Mouse (Mus musculus) layer of hippocampus, adult 18-20 months (tissue): ENCODE data around the gene Crybb1. TPM values are rescaled to one million over a fixed set of nuclear protein-coding genes. Genes with fewer than 3 reads are reported as not detected.

Source experiments
- DNase-seq, 2 experiments: peaks; one replicate each; pipeline ENCODE4 v3.0.0; 2022; ENCODE audit warnings: low spot score in 2 of 2
- total RNA-seq, 2 experiments: library from RNA; stranded (reverse); gene quantifications; 2 replicates each; pipeline ENCODE4 v1.2.3; 2021

Gene Crybb1
- total RNA-seq, 2 experiments from 2014 or later, result 8.5 to 9.2 TPM

GRCm38 (mm10) chr5:112300721-112301308 lies 45.2 kb downstream of the Crybb1 start:
- DNase-seq, result peak in 1 of 2 experiments; percentile 79

DNA sequence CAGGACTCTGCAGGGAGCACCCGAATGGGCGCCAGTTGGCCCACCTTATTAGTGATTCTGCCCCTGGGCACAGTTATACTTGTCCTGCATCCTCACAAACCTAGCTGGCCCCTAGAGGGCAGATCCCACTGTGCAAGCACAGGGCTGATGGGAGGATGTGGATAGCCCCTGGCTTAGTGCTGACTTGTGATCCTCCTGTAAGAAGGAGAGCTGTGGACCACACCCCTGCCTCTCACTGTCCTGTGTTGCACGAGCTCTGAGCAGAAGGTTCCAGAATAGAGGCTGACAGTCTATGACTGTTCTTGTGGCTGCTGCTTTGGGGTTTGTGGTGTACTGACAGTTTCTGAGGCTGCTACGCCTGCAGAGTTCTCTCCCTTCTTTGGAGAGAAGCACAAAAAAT lies 46.1 kb downstream of the Crybb1 start:
- no peak for DNase-seq

DNA sequence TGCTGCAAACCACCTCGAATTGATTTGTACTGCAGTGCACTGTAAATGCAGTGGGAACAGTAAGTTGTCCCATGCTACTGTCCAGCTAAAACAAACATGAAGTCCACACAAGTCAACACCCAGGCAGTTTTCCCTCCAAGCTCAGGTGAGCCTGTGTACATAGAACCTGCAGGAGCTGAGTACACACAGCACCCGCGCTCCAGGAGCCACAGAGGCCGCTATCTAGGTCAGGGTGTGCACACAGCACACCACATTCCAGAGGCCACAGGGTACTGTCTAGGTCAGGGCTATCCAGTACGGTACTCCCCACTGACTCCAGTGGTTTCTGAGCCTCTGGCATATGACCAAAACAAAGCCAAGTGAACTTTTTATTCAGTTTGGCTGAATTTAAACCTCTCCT lies 46.7 kb downstream of the Crybb1 start:
- no peak for DNase-seq

DNA sequence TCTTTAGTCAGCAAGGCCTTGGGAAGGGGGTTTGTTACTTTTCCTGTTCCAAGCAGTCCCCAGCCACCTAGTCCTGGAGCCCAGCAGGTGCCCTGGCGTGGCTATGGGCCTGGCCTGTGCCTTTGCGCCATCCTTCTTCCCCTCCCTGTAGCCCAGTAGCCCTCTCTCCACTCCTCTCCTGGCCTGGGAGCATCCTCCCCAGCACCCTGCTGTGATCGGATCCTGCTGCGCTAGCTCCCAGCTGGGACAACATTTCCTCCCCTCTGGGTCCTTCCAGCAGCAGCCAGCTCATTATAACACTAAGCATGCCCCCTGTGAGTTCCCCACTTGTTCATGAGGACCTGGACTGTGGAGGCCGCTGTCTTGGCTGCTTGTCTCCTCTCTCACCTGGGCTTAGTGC lies 50.2 kb downstream of the Crybb1 start:
- DNase-seq, result no peak

DNA sequence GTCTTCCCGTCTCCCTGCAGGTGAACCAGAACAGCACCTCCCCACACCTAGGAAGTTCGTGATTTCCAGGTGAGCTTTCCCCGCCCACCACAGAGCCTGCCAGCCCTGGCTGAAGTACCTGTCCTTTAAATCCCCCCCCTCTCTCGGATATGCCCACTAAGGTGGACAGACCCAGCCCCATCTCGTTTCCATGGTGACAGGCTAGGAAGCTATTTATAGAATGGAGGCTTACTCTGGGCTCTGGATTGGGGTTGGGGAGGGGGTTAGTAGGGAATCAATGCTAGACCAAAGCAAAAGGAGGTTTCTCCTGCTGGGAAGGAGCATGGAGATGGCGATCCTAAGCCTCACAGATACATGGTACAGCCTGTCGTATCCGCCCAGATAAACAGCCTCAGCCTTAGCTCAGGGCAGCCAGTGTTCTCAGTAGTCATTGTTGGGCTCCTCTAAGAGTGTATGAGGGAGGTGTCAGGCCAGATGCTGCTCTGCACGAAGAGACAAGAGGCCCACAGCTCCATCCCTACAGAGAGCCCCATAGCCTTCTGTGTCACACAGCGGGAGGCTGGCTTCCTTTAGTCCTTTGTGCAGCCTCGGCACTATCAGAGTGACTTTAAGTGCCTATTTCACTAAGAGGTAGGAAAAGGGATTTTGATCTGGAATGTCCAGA lies 57.7 kb downstream of the Crybb1 start:
- no peak for DNase-seq

DNA sequence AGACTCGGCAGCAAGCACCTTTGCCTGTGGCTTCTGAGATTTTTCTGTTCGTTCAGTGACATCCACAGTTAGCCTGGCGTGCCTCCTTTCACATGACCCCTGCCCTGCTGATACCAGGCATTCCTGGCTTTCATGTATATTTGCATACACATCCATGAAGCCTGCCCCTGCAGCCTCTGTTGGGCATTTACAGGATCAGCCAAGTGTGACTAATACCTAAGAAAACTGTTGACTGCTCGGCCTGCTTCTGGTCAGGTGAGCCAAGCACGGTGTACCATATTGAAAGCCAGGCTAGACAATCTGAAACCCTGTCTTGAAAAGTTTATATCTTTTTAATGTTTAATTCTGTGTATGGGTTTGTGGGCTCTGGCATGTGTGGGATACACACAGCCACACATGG lies 60.9 kb downstream of the Crybb1 start:
- no peak for DNase-seq

DNA sequence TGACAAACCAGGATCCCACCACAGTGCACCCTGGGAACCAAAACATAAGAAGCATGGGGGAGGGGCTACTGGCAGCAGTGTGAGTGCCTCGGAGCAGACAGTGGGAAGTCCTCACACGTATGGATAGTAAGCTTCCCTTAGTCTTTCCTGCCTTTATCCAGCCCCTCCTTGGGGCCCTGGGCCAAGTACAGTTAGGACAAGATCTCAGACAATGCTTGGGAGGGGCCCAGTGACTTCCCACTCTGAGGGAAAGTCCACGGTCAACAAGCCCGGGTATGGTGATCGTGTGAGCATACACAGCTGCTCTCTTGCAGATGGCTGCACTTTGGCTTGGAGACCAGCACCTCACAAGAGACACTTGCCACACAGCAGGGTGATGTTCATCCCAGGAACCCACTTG lies 61.7 kb downstream of the Crybb1 start:
- no peak for DNase-seq

Other genes with a start within 250 kb of the Crybb1 start
- gene Cryba4, start 3.3 kb upstream of the Crybb1 start, total RNA-seq, result 1 to 10 TPM in 1 of 2 experiments, not detected in 1; 1.0 TPM
- 10 to 100 TPM; 37.0 to 40.5 TPM for gene Tpst2, start 20.9 kb downstream of the Crybb1 start, total RNA-seq
- 10 to 100 TPM; 38.8 to 42.0 TPM for gene Tfip11, start 70.5 kb downstream of the Crybb1 start, total RNA-seq
- 10 to 100 TPM; 19.0 to 22.6 TPM for gene Srrd, start 87.2 kb downstream of the Crybb1 start, total RNA-seq
- gene Hps4, start 87.3 kb downstream of the Crybb1 start, total RNA-seq, result 10 to 100 TPM; 29.4 to 30.7 TPM
- not detected for gene Gm6583, start 100.2 kb downstream of the Crybb1 start, total RNA-seq
- 100 to 1,000 TPM; 212 to 229 TPM for gene Asphd2, start 139.1 kb downstream of the Crybb1 start, total RNA-seq
- not detected for gene Gm6588, start 193.6 kb downstream of the Crybb1 start, total RNA-seq